Mouse (Mus musculus): ENCODE data around the gene Tmub2. TPM values are rescaled to one million over a fixed set of nuclear protein-coding genes. Genes with fewer than 3 reads are reported as not detected.

The Tmub2 gene
- total RNA-seq (2021), result 10 to 100 TPM; 61.1 to 67.4 TPM
- long read RNA-seq, experiment 1, transcript Tmub2-201 (4 exons, 1,939 nt), result major isoform, 21 of 61 reads
- long read RNA-seq, experiment 1, transcript Tmub2-205 (3 exons, 2,249 nt), result minor isoform, 16 of 61 reads
- long read RNA-seq, experiment 1, transcript Tmub2-202 (3 exons, 1,876 nt), result minor isoform, 6 of 61 reads
- long read RNA-seq, experiment 1, partial matches to known transcripts, result 14 of 61 reads
- long read RNA-seq, experiment 1, other reads (novel, unspliced or antisense), result 4 of 61 reads
- long read RNA-seq, experiment 2, transcript Tmub2-202 (3 exons, 1,876 nt), result minor isoform, 18 of 86 reads
- long read RNA-seq, experiment 2, transcript Tmub2-205 (3 exons, 2,249 nt), result minor isoform, 19 of 86 reads
- long read RNA-seq, experiment 2, transcript Tmub2-201 (4 exons, 1,939 nt), result major isoform, 32 of 86 reads
- long read RNA-seq, experiment 2, partial matches to known transcripts, result 16 of 86 reads
- long read RNA-seq, experiment 2, other reads (novel, unspliced or antisense), result 0 of 86 reads

GRCm38 (mm10) chr11:102284501-102285094, at the start of gene Tmub2:
TSS of gene Tmub2 (plus strand) at chr11:102284931.
- peak within 1 kb of the TSS; percentile 86 for H3K4me3 ChIP-seq
- DNase-seq (ENCODE audit: low spot score in 2 of 2), result peak; percentile 91 to 96
- peak; percentile 42 for TF ChIP-seq CTCF (conservative IDR thresholded peaks at IDR 0.05)

GRCm38 (mm10) chr11:102236022-102236421, 48.7 kb upstream of the Tmub2 start:
- TF ChIP-seq CTCF (conservative IDR thresholded peaks at IDR 0.05), result no peak
- DNase-seq (ENCODE audit: low spot score in 2 of 2), result no peak

More at GRCm38 (mm10) chr11:102284501-102285094, at the start of gene Tmub2:
- H3K27ac ChIP-seq, result peak within 1 kb of the TSS; percentile 96

GRCm38 (mm10) chr11:102240636-102241035, 44.1 kb upstream of the Tmub2 start:
- Histone ChIP-seq H3K4me3 (no peak overlapping the region), H3K27ac (no peak overlapping the region)
- no peak for TF ChIP-seq CTCF (conservative IDR thresholded peaks at IDR 0.05)
- no peak for DNase-seq (ENCODE audit: low spot score in 2 of 2)

More at GRCm38 (mm10) chr11:102236022-102236421, 48.7 kb upstream of the Tmub2 start:
- H3K27ac ChIP-seq, result no peak overlapping the region
- no peak overlapping the region for H3K4me3 ChIP-seq

- H3K4me3 ChIP-seq, result no peak overlapping the region
- TF ChIP-seq CTCF (conservative IDR thresholded peaks at IDR 0.05), result no peak
- no peak overlapping the region for H3K27ac ChIP-seq
- DNase-seq (ENCODE audit: low spot score in 2 of 2), result no peak
Observed at GRCm38 (mm10) chr11:102241246-102241645, 43.5 kb upstream of the Tmub2 start.

GRCm38 (mm10) chr11:102241874-102242273, 42.9 kb upstream of the Tmub2 start:
- H3K27ac ChIP-seq, result no peak overlapping the region
- no peak overlapping the region for H3K4me3 ChIP-seq
- no peak for DNase-seq (ENCODE audit: low spot score in 2 of 2)
- peak; percentile 43 for TF ChIP-seq CTCF (conservative IDR thresholded peaks at IDR 0.05)

GRCm38 (mm10) chr11:102244926-102245449, 39.7 kb upstream of the Tmub2 start:
- Histone ChIP-seq H3K4me3 (peak overlapping the region; percentile 52), H3K27ac (peak overlapping the region; percentile 61; the same call in 1 of the 2 replicates)
- TF ChIP-seq CTCF (conservative IDR thresholded peaks at IDR 0.05), result no peak
- peak; percentile 71 to 87 for DNase-seq (ENCODE audit: low spot score in 2 of 2)

GRCm38 (mm10) chr11:102245581-102246272, 39.0 kb upstream of the Tmub2 start:
- Histone ChIP-seq H3K4me3 (peak overlapping the region; percentile 52), H3K27ac (peak overlapping the region; percentile 61; the same call in 1 of the 2 replicates)
- no peak for DNase-seq (ENCODE audit: low spot score in 2 of 2)
- no peak for TF ChIP-seq CTCF (conservative IDR thresholded peaks at IDR 0.05)

GRCm38 (mm10) chr11:102246273-102246635, 38.5 kb upstream of the Tmub2 start:
- TF ChIP-seq CTCF (conservative IDR thresholded peaks at IDR 0.05), result no peak
- Histone ChIP-seq H3K27ac (no peak overlapping the region), H3K4me3 (no peak overlapping the region)
- no peak for DNase-seq (ENCODE audit: low spot score in 2 of 2)

GRCm38 (mm10) chr11:102246871-102247270, 37.9 kb upstream of the Tmub2 start:
- no peak overlapping the region for H3K4me3 ChIP-seq
- peak; percentile 57 for TF ChIP-seq CTCF (conservative IDR thresholded peaks at IDR 0.05)
- DNase-seq (ENCODE audit: low spot score in 2 of 2), result no peak
- no peak overlapping the region for H3K27ac ChIP-seq

- peak; percentile 89 to 96 for DNase-seq (ENCODE audit: low spot score in 2 of 2)
- peak; percentile 85 for TF ChIP-seq CTCF (conservative IDR thresholded peaks at IDR 0.05)
- Histone ChIP-seq H3K4me3 (peak within 1 kb of the TSS; percentile 55), H3K27ac (no peak within 1 kb of the TSS)
Observed at GRCm38 (mm10) chr11:102248630-102249230, 36.0 kb upstream of the Tmub2 start, which contains the start of gene BC030867. TSS of gene BC030867 (plus strand) at chr11:102248882.

GRCm38 (mm10) chr11:102249351-102250090, 35.2 kb upstream of the Tmub2 start:
- no peak for DNase-seq (ENCODE audit: low spot score in 2 of 2)
- Histone ChIP-seq H3K27ac (no peak overlapping the region), H3K4me3 (no peak overlapping the region; the same call in 1 of the 2 replicates)
- TF ChIP-seq CTCF (conservative IDR thresholded peaks at IDR 0.05), result no peak

All from layer of hippocampus, adult 2 months (tissue).